Mouse (Mus musculus): ENCODE measurements around the gene Ubn2. TPM values are rescaled to one million over a fixed set of nuclear protein-coding genes. Genes with fewer than 3 reads are reported as not detected.

Gene Ubn2
- total RNA-seq, 2 experiments from 2014 or later = 37.4 to 40.9 TPM

Small RNA genes lying within 50 kb of the gene (microRNA-seq; reads per million reads assigned to microRNA genes)
- gene Mir7670 = 0 reads per million in 2 experiments

Other genes starting within 250 kb of the Ubn2 start
- gene D630045J12Rik, start 179.9 kb upstream of the Ubn2 start, total RNA-seq (2021) = 10 to 100 TPM; 35.3 to 39.1 TPM
- 1 to 10 TPM; 2.4 to 2.6 TPM for gene Zc3hav1l, start 134.7 kb upstream of the Ubn2 start, total RNA-seq (2021)
- gene Zc3hav1, start 79.3 kb upstream of the Ubn2 start, total RNA-seq (2021) = 1 to 10 TPM; 2.7 to 2.9 TPM
- gene Ttc26, start 52.5 kb upstream of the Ubn2 start, total RNA-seq (2021) = 10 to 100 TPM in 1 of 2 experiments, 1 to 10 TPM in 1; 8.6 to 10.6 TPM
- 10 to 100 TPM; 51.9 to 54.4 TPM for gene Fmc1, start 99.6 kb downstream of the Ubn2 start, total RNA-seq (2021)
- gene Luc7l2, start 117.4 kb downstream of the Ubn2 start, total RNA-seq (2021) = 100 to 1,000 TPM; 152 to 154 TPM
- gene Klrg2, start 203.3 kb downstream of the Ubn2 start, total RNA-seq (2021) = under 1 TPM; 0.38 to 0.44 TPM
- 100 to 1,000 TPM; 118 to 129 TPM for gene Clec2l, start 229.1 kb downstream of the Ubn2 start, total RNA-seq (2021)

Measured in left cerebral cortex, postnatal 14 days (tissue).